Mouse (Mus musculus): Measurements from ENCODE around the gene Gas8. TPM values are rescaled to one million over a fixed set of nuclear protein-coding genes. Genes with fewer than 3 reads are reported as not detected.
"Not testable (repeated sequence)": the region's sequence is repeated elsewhere in the genome, so short reads cannot be mapped to it uniquely, and the experiment has no call there.

Gas8 gene
- total RNA-seq (2015), result 1.4 and 1.7 TPM in 2 replicates
- total RNA-seq (2017), result 7.0 and 10.7 TPM in 2 replicates

- ATAC-seq (ENCODE audit: poor library complexity, severe bottlenecking), result peak; percentile 90
Measured at GRCm38 (mm10) chr8:123518667-123519066, at the start of gene Gas8. Gene Gas8, plus strand, starts transcription at chr8:123518834.

GRCm38 (mm10) chr8:123472991-123473390, 45.6 kb upstream of the Gas8 start:
- ATAC-seq (ENCODE audit: poor library complexity, severe bottlenecking), result not testable (repeated sequence)

- ATAC-seq (ENCODE audit: poor library complexity, severe bottlenecking), result not testable (repeated sequence)
Measured at GRCm38 (mm10) chr8:123474549-123474948, 44.1 kb upstream of the Gas8 start.

- peak; percentile 19 for ATAC-seq (ENCODE audit: poor library complexity, severe bottlenecking)
Measured at GRCm38 (mm10) chr8:123476911-123477736, 41.5 kb upstream of the Gas8 start.

GRCm38 (mm10) chr8:123477737-123478258, 40.8 kb upstream of the Gas8 start, which contains the start of gene Afg3l1:
Gene Afg3l1, plus strand, starts transcription at chr8:123477903.
- peak; percentile 86 for ATAC-seq (ENCODE audit: poor library complexity, severe bottlenecking)

- ATAC-seq (ENCODE audit: poor library complexity, severe bottlenecking), result peak; percentile 58
Measured at GRCm38 (mm10) chr8:123478456-123479218, 40.0 kb upstream of the Gas8 start.

GRCm38 (mm10) chr8:123482627-123483026, 36.0 kb upstream of the Gas8 start:
- no peak for ATAC-seq (ENCODE audit: poor library complexity, severe bottlenecking)

- peak; percentile 91 for ATAC-seq (ENCODE audit: poor library complexity, severe bottlenecking)
Measured at GRCm38 (mm10) chr8:123491280-123492075, 27.2 kb upstream of the Gas8 start.

GRCm38 (mm10) chr8:123492898-123493297, 25.7 kb upstream of the Gas8 start:
- ATAC-seq (ENCODE audit: poor library complexity, severe bottlenecking), result no peak

GRCm38 (mm10) chr8:123497699-123498098, 20.9 kb upstream of the Gas8 start:
- no peak for ATAC-seq (ENCODE audit: poor library complexity, severe bottlenecking)

GRCm38 (mm10) chr8:123498963-123499362, 19.7 kb upstream of the Gas8 start:
- ATAC-seq (ENCODE audit: poor library complexity, severe bottlenecking), result no peak

GRCm38 (mm10) chr8:123499556-123499955, 19.1 kb upstream of the Gas8 start:
- no peak for ATAC-seq (ENCODE audit: poor library complexity, severe bottlenecking)

- no peak for ATAC-seq (ENCODE audit: poor library complexity, severe bottlenecking)
Measured at GRCm38 (mm10) chr8:123502192-123502591, 16.4 kb upstream of the Gas8 start.

GRCm38 (mm10) chr8:123503801-123504467, 14.7 kb upstream of the Gas8 start:
- ATAC-seq (ENCODE audit: poor library complexity, severe bottlenecking), result no peak

GRCm38 (mm10) chr8:123504591-123505195, 13.9 kb upstream of the Gas8 start:
- ATAC-seq (ENCODE audit: poor library complexity, severe bottlenecking), result no peak

GRCm38 (mm10) chr8:123505267-123505666, 13.4 kb upstream of the Gas8 start:
- no peak for ATAC-seq (ENCODE audit: poor library complexity, severe bottlenecking)

- ATAC-seq (ENCODE audit: poor library complexity, severe bottlenecking), result no peak
Measured at GRCm38 (mm10) chr8:123505695-123506094, 12.9 kb upstream of the Gas8 start.

GRCm38 (mm10) chr8:123507153-123507552, 11.5 kb upstream of the Gas8 start:
- no peak for ATAC-seq (ENCODE audit: poor library complexity, severe bottlenecking)

GRCm38 (mm10) chr8:123510819-123511218, 7.8 kb upstream of the Gas8 start:
- ATAC-seq (ENCODE audit: poor library complexity, severe bottlenecking), result no peak

GRCm38 (mm10) chr8:123514136-123514535, 4.5 kb upstream of the Gas8 start:
- no peak for ATAC-seq (ENCODE audit: poor library complexity, severe bottlenecking)
